Mouse (Mus musculus): ENCODE measurements at regions not wholly inside any gene's neighbourhood (a gene's known extent, or its start where the extent isn't known, plus 50 kb on each side); places are given as distances from the start of the nearest gene placed in this dataset.

- H3K36me3 ChIP-seq: no peaks in the 10 kb centered on the region
- no peaks in the 10 kb centered on the region for H3K4me1 ChIP-seq (replicated peaks)
- no peaks in the 10 kb centered on the region for H3K27me3 ChIP-seq
- ATAC-seq: no peak
- 85% methylated on average over 3 of the region's 3 CpGs for WGBS
- no peak overlapping the region for H3K4me2 ChIP-seq (replicated peaks)
- H3K27ac ChIP-seq: no peak overlapping the region
- no peak overlapping the region for H3K4me3 ChIP-seq (replicated peaks)
- H3K9ac ChIP-seq (replicated peaks): no peak overlapping the region
- H3K9me3 ChIP-seq: no peaks in the 10 kb centered on the region; the same call in 1 of the 2 replicates
Observed at GRCm38 (mm10) chr15:38351701-38352100, 926.3 kb downstream of the 4930447A16Rik start.

GRCm38 (mm10) chr15:38353371-38353770, 928.0 kb downstream of the 4930447A16Rik start:
- no peaks in the 10 kb centered on the region for H3K36me3 ChIP-seq
- no peaks in the 10 kb centered on the region; the same call in 1 of the 2 replicates for H3K9me3 ChIP-seq
- no peak overlapping the region for H3K4me3 ChIP-seq (replicated peaks)
- 88% methylated on average over 4 of the region's 4 CpGs for WGBS
- H3K27ac ChIP-seq: no peak overlapping the region
- no peak overlapping the region for H3K9ac ChIP-seq (replicated peaks)
- no peaks in the 10 kb centered on the region for H3K4me1 ChIP-seq (replicated peaks)
- H3K27me3 ChIP-seq: no peaks in the 10 kb centered on the region
- no peak for ATAC-seq
- no peak overlapping the region for H3K4me2 ChIP-seq (replicated peaks)

GRCm38 (mm10) chr15:38359053-38359452, 933.7 kb downstream of the 4930447A16Rik start:
- ATAC-seq: no peak
- H3K4me1 ChIP-seq (replicated peaks): no peaks in the 10 kb centered on the region
- H3K36me3 ChIP-seq: no peaks in the 10 kb centered on the region
- 85% methylated on average over 3 of the region's 3 CpGs for WGBS
- no peaks in the 10 kb centered on the region for H3K27me3 ChIP-seq
- no peak overlapping the region for H3K4me2 ChIP-seq (replicated peaks)
- no peak overlapping the region for H3K27ac ChIP-seq
- H3K9ac ChIP-seq (replicated peaks): no peak overlapping the region
- H3K4me3 ChIP-seq (replicated peaks): no peak overlapping the region
- H3K9me3 ChIP-seq: no peaks in the 10 kb centered on the region

GRCm38 (mm10) chr15:38363522-38363921, 938.2 kb downstream of the 4930447A16Rik start:
- Histone ChIP-seq H3K36me3 (no peaks in the 10 kb centered on the region), H3K4me2 (replicated peaks) (no peak overlapping the region), H3K27ac (no peak overlapping the region), H3K27me3 (no peaks in the 10 kb centered on the region), H3K4me1 (replicated peaks) (no peaks in the 10 kb centered on the region), H3K9me3 (no peaks in the 10 kb centered on the region), H3K9ac (replicated peaks) (no peak overlapping the region), H3K4me3 (replicated peaks) (no peak overlapping the region)
- ATAC-seq: no peak
- WGBS: 86% methylated on average over 5 of the region's 5 CpGs

GRCm38 (mm10) chr15:38364014-38364413, 938.7 kb downstream of the 4930447A16Rik start:
- Histone ChIP-seq H3K4me1 (replicated peaks) (no peaks in the 10 kb centered on the region), H3K27me3 (no peaks in the 10 kb centered on the region), H3K4me2 (replicated peaks) (no peak overlapping the region), H3K27ac (no peak overlapping the region), H3K9ac (replicated peaks) (no peak overlapping the region), H3K9me3 (no peaks in the 10 kb centered on the region), H3K4me3 (replicated peaks) (no peak overlapping the region), H3K36me3 (no peaks in the 10 kb centered on the region)
- no peak for ATAC-seq
- WGBS: 84% methylated on average over 3 of the region's 3 CpGs

GRCm38 (mm10) chr15:38367643-38368042, 942.3 kb downstream of the 4930447A16Rik start:
- Histone ChIP-seq H3K36me3 (no peaks in the 10 kb centered on the region), H3K27ac (no peak overlapping the region), H3K4me1 (replicated peaks) (no peaks in the 10 kb centered on the region), H3K4me3 (replicated peaks) (no peak overlapping the region), H3K4me2 (replicated peaks) (no peak overlapping the region), H3K27me3 (no peaks in the 10 kb centered on the region), H3K9ac (replicated peaks) (no peak overlapping the region), H3K9me3 (no peaks in the 10 kb centered on the region)
- no peak for ATAC-seq
- 96% methylated on average over 5 of the region's 5 CpGs for WGBS

- Histone ChIP-seq H3K4me1 (replicated peaks) (no peaks in the 10 kb centered on the region), H3K4me2 (replicated peaks) (no peak overlapping the region), H3K9ac (replicated peaks) (no peak overlapping the region), H3K27me3 (no peaks in the 10 kb centered on the region), H3K27ac (no peak overlapping the region), H3K36me3 (no peaks in the 10 kb centered on the region), H3K9me3 (no peaks in the 10 kb centered on the region), H3K4me3 (replicated peaks) (no peak overlapping the region)
- ATAC-seq: no peak
- 91% methylated on average over 4 of the region's 4 CpGs for WGBS
Observed at GRCm38 (mm10) chr15:38368291-38368690, 942.9 kb downstream of the 4930447A16Rik start.

- Histone ChIP-seq H3K27me3 (no peaks in the 10 kb centered on the region), H3K27ac (no peak overlapping the region), H3K4me1 (replicated peaks) (peaks cover 7% of the 10 kb centered on the region), H3K4me3 (replicated peaks) (no peak overlapping the region), H3K9ac (replicated peaks) (no peak overlapping the region), H3K4me2 (replicated peaks) (no peak overlapping the region), H3K9me3 (no peaks in the 10 kb centered on the region), H3K36me3 (no peaks in the 10 kb centered on the region)
- 91% methylated on average over 12 of the region's 12 CpGs for WGBS
- no peak for ATAC-seq
Observed at GRCm38 (mm10) chr15:38371404-38372090, 946.2 kb downstream of the 4930447A16Rik start.

- 6% methylated on average over 21 of the region's 21 CpGs for WGBS
- Histone ChIP-seq H3K36me3 (no peaks in the 10 kb centered on the region), H3K27me3 (no peaks in the 10 kb centered on the region), H3K4me3 (replicated peaks) (peak overlapping the region; percentile 31), H3K9me3 (no peaks in the 10 kb centered on the region), H3K9ac (replicated peaks) (peak overlapping the region; percentile 59; the same call in 1 of the 2 replicates), H3K27ac (no peak overlapping the region), H3K4me2 (replicated peaks) (peak overlapping the region; percentile 59), H3K4me1 (replicated peaks) (peaks cover 7% of the 10 kb centered on the region)
- peak; percentile 85 for ATAC-seq
Observed at GRCm38 (mm10) chr15:38373797-38374196, 948.4 kb downstream of the 4930447A16Rik start.

GRCm38 (mm10) chr15:38374786-38375185, 949.4 kb downstream of the 4930447A16Rik start:
- Histone ChIP-seq H3K4me1 (replicated peaks) (peaks cover 7% of the 10 kb centered on the region), H3K27me3 (no peaks in the 10 kb centered on the region), H3K27ac (no peak overlapping the region), H3K9ac (replicated peaks) (no peak overlapping the region), H3K4me2 (replicated peaks) (no peak overlapping the region), H3K9me3 (no peaks in the 10 kb centered on the region), H3K36me3 (no peaks in the 10 kb centered on the region), H3K4me3 (replicated peaks) (no peak overlapping the region)
- ATAC-seq: no peak
- 79% methylated on average over 6 of the region's 6 CpGs for WGBS

GRCm38 (mm10) chr15:38378106-38378505, 952.8 kb downstream of the 4930447A16Rik start:
- H3K4me1 ChIP-seq (replicated peaks): peaks cover 7% of the 10 kb centered on the region
- no peaks in the 10 kb centered on the region for H3K9me3 ChIP-seq
- no peak overlapping the region for H3K4me3 ChIP-seq (replicated peaks)
- no peak overlapping the region for H3K27ac ChIP-seq
- H3K27me3 ChIP-seq: no peaks in the 10 kb centered on the region
- H3K4me2 ChIP-seq (replicated peaks): no peak overlapping the region
- no peak for ATAC-seq
- H3K9ac ChIP-seq (replicated peaks): no peak overlapping the region
- 92% methylated on average over 8 of the region's 8 CpGs for WGBS
- H3K36me3 ChIP-seq: no peaks in the 10 kb centered on the region

GRCm38 (mm10) chr15:38387617-38388016, 962.3 kb downstream of the 4930447A16Rik start:
- no peak for ATAC-seq
- H3K4me3 ChIP-seq (replicated peaks): no peak overlapping the region
- peaks cover 14% of the 10 kb centered on the region for H3K4me1 ChIP-seq (replicated peaks)

GRCm38 (mm10) chr15:38388436-38388835, 963.1 kb downstream of the 4930447A16Rik start:
- 89% methylated on average over 7 of the region's 7 CpGs for WGBS
- Histone ChIP-seq H3K4me3 (replicated peaks) (no peak overlapping the region), H3K9ac (replicated peaks) (no peak overlapping the region), H3K9me3 (no peaks in the 10 kb centered on the region), H3K36me3 (no peaks in the 10 kb centered on the region), H3K27me3 (no peaks in the 10 kb centered on the region), H3K4me1 (replicated peaks) (peaks cover 14% of the 10 kb centered on the region), H3K27ac (no peak overlapping the region), H3K4me2 (replicated peaks) (no peak overlapping the region)
- no peak for ATAC-seq

More at GRCm38 (mm10) chr15:38387617-38388016, 962.3 kb downstream of the 4930447A16Rik start:
- Histone ChIP-seq H3K9ac (replicated peaks) (no peak overlapping the region), H3K27ac (no peak overlapping the region), H3K4me2 (replicated peaks) (no peak overlapping the region), H3K27me3 (no peaks in the 10 kb centered on the region), H3K36me3 (no peaks in the 10 kb centered on the region), H3K9me3 (no peaks in the 10 kb centered on the region)
- 83% methylated on average over 7 of the region's 7 CpGs for WGBS

All from midbrain, embryonic 13.5 days (tissue).